Comparison of ENCODE assay signal across 9 mouse cellular contexts in genomic region chr9:46353992-46354391, GRCm38 (mm10). TPM values are rescaled to one million over a fixed set of nuclear protein-coding genes. Genes with fewer than 3 reads are reported as not detected.
DNase-seq lines count a peak whose midpoint lies in the region; ATAC-seq lines count a peak whose summit lies in the region.
"Had no signal": no experiment of that assay in that cellular context is flagged by ENCODE, and none has a peak within 500 bp of the region (broad histone marks: within the 10 kb centered on the region; RNA-seq: fewer than 3 reads in every experiment).

No protein-coding gene starts in this region.

- WGBS in forebrain, embryonic 15.5 days = 6% methylated on average over 3 of the region's 3 CpGs
- WGBS in intestine, embryonic 16.5 days = 1% methylated on average over 3 of the region's 3 CpGs
- 2% methylated on average over 3 of the region's 3 CpGs for WGBS in limb, embryonic 11.5 days
- WGBS in neural tube, embryonic 13.5 days = 10% methylated on average over 3 of the region's 3 CpGs

- DNase-seq in urinary bladder, postnatal 14 days (ENCODE audit: low spot score) = peak; percentile 35
- no peak for DNase-seq in urinary bladder, postnatal 4 days (ENCODE audit: low spot score in 2 of 2)
- DNase-seq in cerebellum, adult 11 months = peak; percentile 63
- peak; percentile 80 for DNase-seq in limb, embryonic 11.5 days (ENCODE audit: low spot score)

- peaks cover 4% of the 10 kb centered on the region; the same call in 1 of the 2 replicates for H3K27me3 ChIP-seq in forebrain, embryonic 15.5 days
- peaks cover 15% of the 10 kb centered on the region for H3K27me3 ChIP-seq in intestine, embryonic 16.5 days (replicated peaks; ENCODE audit: control insufficient read depth, insufficient read depth, low read length)
- 0 out of 2 replicates have a peak, but pooled peaks cover 9% of the 10 kb centered on the region for H3K27me3 ChIP-seq in limb, embryonic 11.5 days (ENCODE audit: control insufficient read depth, insufficient read depth, low read length)
- 0 out of 2 replicates have a peak, but pooled peaks cover 6% of the 10 kb centered on the region for H3K27me3 ChIP-seq in neural tube, embryonic 13.5 days
- H3K27me3 ChIP-seq: neural tube, embryonic 12.5 days had no signal

- no peak overlapping the region for H3K27ac ChIP-seq in forebrain, embryonic 15.5 days (replicated peaks)
- no peak overlapping the region for H3K27ac ChIP-seq in intestine, embryonic 16.5 days (ENCODE audit: low read length)
- no peak overlapping the region for H3K27ac ChIP-seq in limb, embryonic 11.5 days (replicated peaks; ENCODE audit: low read depth, low read length)
- H3K27ac ChIP-seq in neural tube, embryonic 13.5 days (replicated peaks) = no peak overlapping the region

- ATAC-seq in forebrain, embryonic 15.5 days (replicated peaks) = peak; percentile 63
- ATAC-seq in intestine, embryonic 16.5 days = peak; percentile 89
- ATAC-seq in limb, embryonic 11.5 days (ENCODE audit: insufficient number of reproducible peaks, low FRiP score, low TSS enrichment, low read depth) = no peak
- ATAC-seq in neural tube, embryonic 13.5 days (ENCODE audit: low read depth) = peak; percentile 65; the same call in 1 of the 2 replicates
- ATAC-seq in activated CD4-positive, CD25-positive, alpha-beta regulatory T cell, adult 4 months = no peak

- no peaks in the 10 kb centered on the region for H3K9me3 ChIP-seq in forebrain, embryonic 15.5 days
- H3K9me3 ChIP-seq in intestine, embryonic 16.5 days (ENCODE audit: control insufficient read depth, low read length) = no peaks in the 10 kb centered on the region
- H3K9me3 ChIP-seq in limb, embryonic 11.5 days (ENCODE audit: control insufficient read depth, low read length) = no peaks in the 10 kb centered on the region
- H3K9me3 ChIP-seq in neural tube, embryonic 13.5 days = no peaks in the 10 kb centered on the region
- H3K9me3 ChIP-seq: neural tube, embryonic 12.5 days had no signal

- no peak overlapping the region for H3K4me3 ChIP-seq in forebrain, embryonic 15.5 days
- no peak overlapping the region for H3K4me3 ChIP-seq in intestine, embryonic 16.5 days (ENCODE audit: low read length)
- H3K4me3 ChIP-seq in limb, embryonic 11.5 days (ENCODE audit: low read depth, low read length) = no peak overlapping the region
- no peak overlapping the region for H3K4me3 ChIP-seq in neural tube, embryonic 13.5 days
- H3K4me3 ChIP-seq: neural tube, embryonic 12.5 days had no signal

- peaks cover 37% of the 10 kb centered on the region for H3K4me1 ChIP-seq in forebrain, embryonic 15.5 days
- H3K4me1 ChIP-seq in intestine, embryonic 16.5 days (ENCODE audit: control insufficient read depth, insufficient read depth, low read length) = 0 out of 2 replicates have a peak, but pooled peaks cover 5% of the 10 kb centered on the region
- peaks cover 24% of the 10 kb centered on the region for H3K4me1 ChIP-seq in limb, embryonic 11.5 days (ENCODE audit: control insufficient read depth, insufficient read depth, low read length)
- H3K4me1 ChIP-seq in neural tube, embryonic 13.5 days (replicated peaks) = peaks cover 40% of the 10 kb centered on the region

- no peak overlapping the region for H3K4me2 ChIP-seq in forebrain, embryonic 15.5 days (replicated peaks)
- H3K4me2 ChIP-seq in intestine, embryonic 16.5 days (ENCODE audit: low read depth, low read length) = no peak overlapping the region
- no peak overlapping the region for H3K4me2 ChIP-seq in limb, embryonic 11.5 days (ENCODE audit: low read depth, severe bottlenecking)
- no peak overlapping the region for H3K4me2 ChIP-seq in neural tube, embryonic 13.5 days

- H3K36me3 ChIP-seq in forebrain, embryonic 15.5 days = no peaks in the 10 kb centered on the region
- no peaks in the 10 kb centered on the region for H3K36me3 ChIP-seq in intestine, embryonic 16.5 days (ENCODE audit: control insufficient read depth, insufficient read depth, low read length)
- no peaks in the 10 kb centered on the region for H3K36me3 ChIP-seq in limb, embryonic 11.5 days (ENCODE audit: control insufficient read depth, insufficient read depth, low read length)
- no peaks in the 10 kb centered on the region for H3K36me3 ChIP-seq in neural tube, embryonic 13.5 days
- H3K36me3 ChIP-seq: neural tube, embryonic 12.5 days had no signal

- H3K9ac ChIP-seq in forebrain, embryonic 15.5 days (replicated peaks) = no peak overlapping the region
- H3K9ac ChIP-seq in intestine, embryonic 16.5 days (ENCODE audit: low read depth, low read length) = no peak overlapping the region
- no peak overlapping the region for H3K9ac ChIP-seq in limb, embryonic 11.5 days (ENCODE audit: low read length)
- H3K9ac ChIP-seq in neural tube, embryonic 13.5 days = no peak overlapping the region
- H3K9ac ChIP-seq: neural tube, embryonic 12.5 days had no signal

RNA-seq across cellular contexts. Expression of gene 4931429L15Rik, which starts 34.2 kb away (rescaled TPM):
- not detected in 2 replicates for polyA plus RNA-seq in forebrain, embryonic 15.5 days (2015; fragmentation: Nextera tagmentation; extraction: Ambion mirVana)
- 0.11 TPM in 1 of 2 replicates, not detected in the other for polyA plus RNA-seq in intestine, embryonic 16.5 days (2015; fragmentation: Nextera tagmentation; extraction: Ambion mirVana)
- 0.08 TPM in 1 of 2 replicates, not detected in the other for polyA plus RNA-seq in limb, embryonic 11.5 days (2014; fragmentation: Nextera tagmentation; extraction: Ambion mirVana)
- not detected in 2 replicates for polyA plus RNA-seq in neural tube, embryonic 13.5 days (2015; fragmentation: Nextera tagmentation; extraction: Ambion mirVana)
- polyA plus RNA-seq in activated CD4-positive, CD25-positive, alpha-beta regulatory T cell, adult 4 months (2017; shearing (Covaris generic)) = not detected
- polyA plus RNA-seq: neural tube, embryonic 12.5 days had no signal

Comparison
In these comparisons a context has a peak if more than half of its experiments do, and no peak if none do; other contexts are left out.
1. DNase-seq: peak in urinary bladder, postnatal 14 days (single experiment), cerebellum, adult 11 months (single experiment) and limb, embryonic 11.5 days (single experiment); none in urinary bladder, postnatal 4 days (0 of 2).
2. ATAC-seq: peak in forebrain, embryonic 15.5 days (single experiment), intestine, embryonic 16.5 days (single experiment) and neural tube, embryonic 13.5 days (single experiment); none in limb, embryonic 11.5 days (single experiment) and activated CD4-positive, CD25-positive, alpha-beta regulatory T cell, adult 4 months (single experiment).